Mouse (Mus musculus): ENCODE results near the gene Adarb1. TPM values are rescaled to one million over a fixed set of nuclear protein-coding genes. Genes with fewer than 3 reads are reported as not detected.
A peak's percentile ranks its signal among the peaks of the same experiment; 100 is the strongest.

Gene Adarb1
- polyA plus RNA-seq, 1 experiment from 2014 or later, result 5.4 TPM

DNA sequence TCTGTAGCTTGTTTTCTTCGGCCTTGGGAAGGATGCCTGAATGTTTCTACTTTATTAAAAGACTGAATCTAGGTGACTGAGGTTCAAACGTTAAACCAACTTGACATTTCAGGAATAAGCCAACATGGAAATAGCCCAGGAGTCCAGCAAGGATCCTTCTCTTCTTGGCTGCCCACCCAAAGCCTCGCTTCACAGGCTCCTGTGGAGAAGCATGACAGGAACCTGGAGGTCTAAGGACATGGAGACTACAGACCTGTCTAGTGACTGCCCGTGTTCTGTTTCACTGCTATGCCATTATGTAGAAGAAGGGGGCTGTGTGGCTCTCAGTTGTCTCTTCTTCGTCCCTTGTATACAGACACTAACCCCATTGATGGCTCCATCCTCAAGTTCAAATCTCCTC is 11.9 kb upstream of the Adarb1 start:
- Histone ChIP-seq H3K27ac (replicated peaks; ENCODE audit: low read depth, low read length) (no peak overlapping the region), H3K9ac (ENCODE audit: low read depth, low read length) (no peak overlapping the region), H3K4me3 (ENCODE audit: low read depth, low read length) (no peak overlapping the region), H3K9me3 (ENCODE audit: control insufficient read depth, low read length) (no peaks in the 10 kb centered on the region), H3K4me2 (ENCODE audit: low read depth, low read length) (no peak overlapping the region), H3K4me1 (ENCODE audit: control insufficient read depth, insufficient read depth, low read length) (peaks cover 10% of the 10 kb centered on the region), H3K36me3 (ENCODE audit: control insufficient read depth, insufficient read depth, low read length) (no peaks in the 10 kb centered on the region), H3K27me3 (replicated peaks; ENCODE audit: control insufficient read depth, insufficient read depth, low read length) (no peaks in the 10 kb centered on the region)
- no peak for DNase-seq (ENCODE audit: low spot score)
- no peak for ATAC-seq (ENCODE audit: low read depth)
- WGBS, result 85% methylated on average over 5 of the region's 5 CpGs

GRCm38 (mm10) chr10:77427610-77428009 is 9.5 kb upstream of the Adarb1 start:
- no peak for DNase-seq (ENCODE audit: low spot score)
- H3K9ac ChIP-seq (ENCODE audit: low read depth, low read length), result no peak overlapping the region
- no peak overlapping the region for H3K4me2 ChIP-seq (ENCODE audit: low read depth, low read length)
- no peak overlapping the region for H3K4me3 ChIP-seq (ENCODE audit: low read depth, low read length)
- peak; percentile 63; the same call in 1 of the 2 replicates for ATAC-seq (ENCODE audit: low read depth)
- H3K27ac ChIP-seq (replicated peaks; ENCODE audit: low read depth, low read length), result no peak overlapping the region
- no peaks in the 10 kb centered on the region for H3K4me1 ChIP-seq (ENCODE audit: control insufficient read depth, insufficient read depth, low read length)
- 65% methylated on average over 2 of the region's 2 CpGs for WGBS
- no peaks in the 10 kb centered on the region for H3K27me3 ChIP-seq (replicated peaks; ENCODE audit: control insufficient read depth, insufficient read depth, low read length)
- H3K9me3 ChIP-seq (ENCODE audit: control insufficient read depth, low read length), result no peaks in the 10 kb centered on the region
- no peaks in the 10 kb centered on the region for H3K36me3 ChIP-seq (ENCODE audit: control insufficient read depth, insufficient read depth, low read length)

DNA sequence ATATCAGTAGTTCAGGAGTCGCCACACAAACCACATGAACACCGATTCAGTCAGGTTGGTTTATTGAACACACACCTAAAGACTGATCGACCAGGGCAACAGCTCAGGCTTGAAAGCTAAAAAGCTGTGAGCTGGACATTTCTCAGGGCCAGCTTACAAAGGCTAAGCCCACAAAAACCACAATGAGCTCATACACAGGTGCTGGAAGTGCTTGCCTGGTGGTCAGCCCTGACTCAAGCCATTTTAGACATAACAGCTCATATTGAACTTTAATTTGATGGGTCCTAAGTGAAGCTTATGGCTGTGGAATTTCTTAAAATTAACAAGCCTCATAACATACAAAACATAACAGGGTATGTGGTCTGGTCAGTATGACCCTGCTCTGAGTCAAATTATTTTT is 2.1 kb upstream of the Adarb1 start:
- ATAC-seq (ENCODE audit: low read depth) (no peak), DNase-seq (ENCODE audit: low spot score) (no peak)
- Histone ChIP-seq H3K4me2 (ENCODE audit: low read depth, low read length) (no peak overlapping the region), H3K27me3 (replicated peaks; ENCODE audit: control insufficient read depth, insufficient read depth, low read length) (peaks cover 24% of the 10 kb centered on the region), H3K9ac (ENCODE audit: low read depth, low read length) (no peak overlapping the region), H3K4me3 (ENCODE audit: low read depth, low read length) (no peak overlapping the region), H3K9me3 (ENCODE audit: control insufficient read depth, low read length) (peaks cover 12% of the 10 kb centered on the region; the same call in 1 of the 2 replicates), H3K36me3 (ENCODE audit: control insufficient read depth, insufficient read depth, low read length) (no peaks in the 10 kb centered on the region), H3K4me1 (ENCODE audit: control insufficient read depth, insufficient read depth, low read length) (peaks cover 15% of the 10 kb centered on the region; the same call in 1 of the 2 replicates), H3K27ac (replicated peaks; ENCODE audit: low read depth, low read length) (no peak overlapping the region)
- WGBS, result 94% methylated on average over 3 of the region's 3 CpGs

DNA sequence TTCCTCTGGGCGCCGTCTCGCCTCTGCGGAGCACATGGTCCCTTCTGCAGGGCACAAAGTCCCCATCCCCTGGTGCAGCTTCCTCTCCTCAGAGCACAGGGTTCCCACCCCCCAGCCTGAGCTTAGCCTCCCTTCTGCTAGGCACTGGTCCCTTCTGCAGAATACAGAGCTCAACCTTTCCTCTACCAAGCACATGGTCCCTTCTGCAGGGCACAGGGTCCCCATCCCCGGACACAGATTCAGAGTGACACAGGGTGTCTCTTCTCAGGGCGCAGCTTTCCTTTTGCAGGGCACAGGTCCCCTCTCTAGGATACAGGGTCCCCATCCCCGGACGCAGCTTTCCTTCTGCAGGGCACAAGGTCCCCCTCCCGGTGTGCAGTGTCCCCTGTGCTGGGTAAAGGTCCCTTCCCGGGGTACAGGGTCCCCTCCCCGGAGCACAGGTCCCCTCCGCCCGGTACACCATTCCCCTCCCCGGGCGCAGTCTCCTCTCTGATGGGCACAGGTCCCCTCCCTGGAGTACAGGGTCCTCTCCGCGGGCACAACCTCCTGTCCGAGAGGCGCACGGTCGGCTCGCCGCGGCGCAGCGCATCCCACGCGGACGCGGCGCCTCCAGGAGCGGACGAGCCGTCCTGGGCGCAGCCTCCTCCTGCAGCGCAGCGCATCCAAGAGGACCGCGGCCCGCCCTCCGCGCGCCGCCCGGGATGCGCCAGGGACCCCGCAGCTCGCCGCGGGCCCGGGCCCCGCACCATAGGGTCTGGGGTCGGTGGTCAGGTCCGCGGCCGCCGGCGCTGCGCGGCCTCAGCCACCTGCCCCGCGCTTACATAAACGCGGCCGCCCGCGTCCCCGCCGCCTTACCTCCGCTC is 599 bp downstream of the Adarb1 start:
- DNase-seq (ENCODE audit: low spot score), result peak; percentile 25
- H3K9me3 ChIP-seq (ENCODE audit: control insufficient read depth, low read length), result peaks cover 12% of the 10 kb centered on the region; the same call in 1 of the 2 replicates
- peaks cover 26% of the 10 kb centered on the region for H3K27me3 ChIP-seq (replicated peaks; ENCODE audit: control insufficient read depth, insufficient read depth, low read length)
- 2% methylated on average over 17 of the region's 70 CpGs for WGBS
- H3K4me3 ChIP-seq (ENCODE audit: low read depth, low read length), result peak overlapping the region; percentile 77
- no peak overlapping the region for H3K27ac ChIP-seq (replicated peaks; ENCODE audit: low read depth, low read length)
- H3K9ac ChIP-seq (ENCODE audit: low read depth, low read length), result peak overlapping the region; percentile 76
- H3K36me3 ChIP-seq (ENCODE audit: control insufficient read depth, insufficient read depth, low read length), result no peaks in the 10 kb centered on the region
- H3K4me2 ChIP-seq (ENCODE audit: low read depth, low read length), result peak overlapping the region; percentile 97
- ATAC-seq (ENCODE audit: low read depth), result peak; percentile 82
- peaks cover 15% of the 10 kb centered on the region; the same call in 1 of the 2 replicates for H3K4me1 ChIP-seq (ENCODE audit: control insufficient read depth, insufficient read depth, low read length)

GRCm38 (mm10) chr10:77416666-77417239 is 1.3 kb downstream of the Adarb1 start:
- peaks cover 26% of the 10 kb centered on the region for H3K27me3 ChIP-seq (replicated peaks; ENCODE audit: control insufficient read depth, insufficient read depth, low read length)
- no peak for DNase-seq (ENCODE audit: low spot score)

GRCm38 (mm10) chr10:77415867-77416266 is 2.2 kb downstream of the Adarb1 start:
- Histone ChIP-seq H3K4me2 (ENCODE audit: low read depth, low read length) (no peak overlapping the region), H3K27me3 (replicated peaks; ENCODE audit: control insufficient read depth, insufficient read depth, low read length) (peaks cover 26% of the 10 kb centered on the region), H3K4me3 (ENCODE audit: low read depth, low read length) (no peak overlapping the region), H3K4me1 (ENCODE audit: control insufficient read depth, insufficient read depth, low read length) (peaks cover 15% of the 10 kb centered on the region; the same call in 1 of the 2 replicates), H3K9ac (ENCODE audit: low read depth, low read length) (no peak overlapping the region), H3K36me3 (ENCODE audit: control insufficient read depth, insufficient read depth, low read length) (no peaks in the 10 kb centered on the region), H3K9me3 (ENCODE audit: control insufficient read depth, low read length) (peaks cover 12% of the 10 kb centered on the region; the same call in 1 of the 2 replicates), H3K27ac (replicated peaks; ENCODE audit: low read depth, low read length) (no peak overlapping the region)
- DNase-seq (ENCODE audit: low spot score) (no peak), ATAC-seq (ENCODE audit: low read depth) (no peak)
- 89% methylated on average over 5 of the region's 5 CpGs for WGBS

More at GRCm38 (mm10) chr10:77416666-77417239, 1.3 kb downstream of the Adarb1 start:
- Histone ChIP-seq H3K4me3 (ENCODE audit: low read depth, low read length) (peak overlapping the region; percentile 77), H3K9ac (ENCODE audit: low read depth, low read length) (no peak overlapping the region; the same call in 1 of the 2 replicates), H3K27ac (replicated peaks; ENCODE audit: low read depth, low read length) (no peak overlapping the region), H3K36me3 (ENCODE audit: control insufficient read depth, insufficient read depth, low read length) (no peaks in the 10 kb centered on the region), H3K4me1 (ENCODE audit: control insufficient read depth, insufficient read depth, low read length) (peaks cover 15% of the 10 kb centered on the region; the same call in 1 of the 2 replicates), H3K4me2 (ENCODE audit: low read depth, low read length) (peak overlapping the region; percentile 97), H3K9me3 (ENCODE audit: control insufficient read depth, low read length) (peaks cover 12% of the 10 kb centered on the region; the same call in 1 of the 2 replicates)
- ATAC-seq (ENCODE audit: low read depth), result no peak
- 7% methylated on average over 24 of the region's 24 CpGs for WGBS

GRCm38 (mm10) chr10:77413791-77414190 is 4.3 kb downstream of the Adarb1 start:
- WGBS, result 65% methylated on average over 2 of the region's 2 CpGs
- Histone ChIP-seq H3K4me3 (ENCODE audit: low read depth, low read length) (no peak overlapping the region), H3K27ac (replicated peaks; ENCODE audit: low read depth, low read length) (no peak overlapping the region), H3K9me3 (ENCODE audit: control insufficient read depth, low read length) (no peaks in the 10 kb centered on the region), H3K9ac (ENCODE audit: low read depth, low read length) (no peak overlapping the region), H3K36me3 (ENCODE audit: control insufficient read depth, insufficient read depth, low read length) (no peaks in the 10 kb centered on the region), H3K4me1 (ENCODE audit: control insufficient read depth, insufficient read depth, low read length) (peaks cover 14% of the 10 kb centered on the region; the same call in 1 of the 2 replicates), H3K27me3 (replicated peaks; ENCODE audit: control insufficient read depth, insufficient read depth, low read length) (peaks cover 26% of the 10 kb centered on the region), H3K4me2 (ENCODE audit: low read depth, low read length) (no peak overlapping the region)
- no peak for DNase-seq (ENCODE audit: low spot score)
- no peak for ATAC-seq (ENCODE audit: low read depth)

GRCm38 (mm10) chr10:77409154-77409553 is 8.9 kb downstream of the Adarb1 start:
- H3K4me2 ChIP-seq (ENCODE audit: low read depth, low read length), result no peak overlapping the region
- H3K9ac ChIP-seq (ENCODE audit: low read depth, low read length), result no peak overlapping the region
- H3K27me3 ChIP-seq (replicated peaks; ENCODE audit: control insufficient read depth, insufficient read depth, low read length), result no peaks in the 10 kb centered on the region
- H3K9me3 ChIP-seq (ENCODE audit: control insufficient read depth, low read length), result no peaks in the 10 kb centered on the region
- ATAC-seq (ENCODE audit: low read depth) (no peak), DNase-seq (ENCODE audit: low spot score) (no peak)
- H3K27ac ChIP-seq (replicated peaks; ENCODE audit: low read depth, low read length), result no peak overlapping the region
- no peak overlapping the region for H3K4me3 ChIP-seq (ENCODE audit: low read depth, low read length)
- H3K36me3 ChIP-seq (ENCODE audit: control insufficient read depth, insufficient read depth, low read length), result no peaks in the 10 kb centered on the region
- H3K4me1 ChIP-seq (ENCODE audit: control insufficient read depth, insufficient read depth, low read length), result no peaks in the 10 kb centered on the region
- WGBS, result 65% methylated on average over 2 of the region's 2 CpGs

Measured in embryonic facial prominence, embryonic 14.5 days (tissue).